Mouse (Mus musculus) CH12.LX (cell line): ENCODE measurements around the gene Best1. TPM values are rescaled to one million over a fixed set of nuclear protein-coding genes. Genes with fewer than 3 reads are reported as not detected.

ENCODE experiments used
- DNase-seq: peaks from one replicate; pipeline ENCODE4 v3.0.0-alpha.2; 2013; ENCODE audit errors: extremely low read depth
- H3K27ac ChIP-seq: 2 replicates; pipeline ENCODE4 v1.5.1; 2012; ENCODE audit warnings: low read depth, mild to moderate bottlenecking, control low read depth, moderate library complexity; ENCODE audit not compliant: insufficient read depth
- H3K27me3 ChIP-seq: replicated peaks from 2 replicates; pipeline ENCODE3; 2012; ENCODE audit warnings: inconsistent platforms
- H3K36me3 ChIP-seq, 2 experiments: replicated peaks in 1 of 2; 2 replicates each; pipeline versions ENCODE3 to v1.6.1; 2012; ENCODE audit warnings: inconsistent platforms in 1 of 2, low read length in 1 of 2, mild to moderate bottlenecking in 1 of 2, mixed read lengths in 1 of 2, moderate library complexity in 1 of 2; ENCODE audit not compliant: control insufficient read depth in 1 of 2, insufficient read depth in 1 of 2
- H3K4me1 ChIP-seq, 2 experiments: 2 replicates each; pipeline ENCODE4 v1.6.1; 2012; ENCODE audit warnings: inconsistent platforms in 1 of 2, moderate library complexity in 1 of 2; ENCODE audit not compliant: insufficient read depth in 2 of 2, control insufficient read depth in 1 of 2
- H3K4me2 ChIP-seq: 2 replicates; pipeline ENCODE4 v1.6.1; 2012; ENCODE audit warnings: low read depth, mild to moderate bottlenecking, control low read depth; ENCODE audit not compliant: poor library complexity, insufficient read depth, severe bottlenecking
- H3K4me3 ChIP-seq, 3 experiments: fragments of 150-350 bp in 1 of 3; sonication (generic) in 1 of 3; replicated peaks in 1 of 3; 2 replicates each; pipeline versions ENCODE3 to v1.5.1; 2011 to 2012; ENCODE audit warnings: low read depth in 2 of 3, low read length in 2 of 3, mild to moderate bottlenecking in 2 of 3, moderate library complexity in 2 of 3, control low read depth in 1 of 3, improper control_type of control experiment in 1 of 3, inconsistent platforms in 1 of 3, mixed read lengths in 1 of 3; ENCODE audit not compliant: poor library complexity in 1 of 3
- H3K79me2 ChIP-seq: replicated peaks from 2 replicates; pipeline ENCODE4 v1.6.1; 2012; ENCODE audit warnings: mild to moderate bottlenecking, moderate library complexity; ENCODE audit not compliant: control insufficient read depth, poor library complexity, insufficient read depth, severe bottlenecking; ENCODE audit errors: extremely low read depth
- H3K9ac ChIP-seq: 2 replicates; pipeline ENCODE4 v1.6.1; 2012; ENCODE audit warnings: low read depth, mild to moderate bottlenecking, control low read depth, moderate library complexity; ENCODE audit not compliant: insufficient read depth
- H3K9me3 ChIP-seq: replicated peaks from 2 replicates; pipeline ENCODE3; 2012; ENCODE audit warnings: low read length, inconsistent platforms, mixed read lengths
- CHD1 ChIP-seq: IDR thresholded peaks from 2 replicates; pipeline ENCODE4 v1.6.1; 2012; ENCODE audit warnings: low read depth, low read length, improper control_type of control experiment, inconsistent platforms
- CHD2 ChIP-seq: IDR thresholded peaks from 2 replicates; pipeline ENCODE4 v1.6.1; 2011; ENCODE audit warnings: low read length, improper control_type of control experiment
- CTCF ChIP-seq, 2 experiments: IDR thresholded peaks in 1 of 2; conservative IDR thresholded peaks in 1 of 2; 2 replicates each; pipeline ENCODE4 v1.5.1; 2011 to 2012; ENCODE audit warnings: low read depth in 2 of 2, low read length in 2 of 2, improper control_type of control experiment in 1 of 2, inconsistent platforms in 1 of 2, mild to moderate bottlenecking in 1 of 2, moderate library complexity in 1 of 2
- E2F4 ChIP-seq: IDR thresholded peaks from 2 replicates; pipeline ENCODE4 v1.6.1; 2011; ENCODE audit warnings: low read depth, low read length, improper control_type of control experiment; ENCODE audit not compliant: insufficient replicate concordance
- ELF1 ChIP-seq: IDR thresholded peaks from 2 replicates; pipeline ENCODE4 v1.6.1; 2014; ENCODE audit warnings: low read depth, mild to moderate bottlenecking, inconsistent platforms, low read length, improper control_type of control experiment
- EP300 ChIP-seq: IDR thresholded peaks from 2 replicates; pipeline ENCODE4 v1.6.1; 2011; ENCODE audit warnings: low read length, improper control_type of control experiment
- ETS1 ChIP-seq: conservative IDR thresholded peaks from 2 replicates; pipeline ENCODE4 v1.6.1; 2012; ENCODE audit warnings: low read depth, mild to moderate bottlenecking, inconsistent platforms, low read length, improper control_type of control experiment, moderate library complexity
- GABPA ChIP-seq: IDR thresholded peaks from 2 replicates; pipeline ENCODE4 v1.6.1; 2012; ENCODE audit warnings: low read depth, low read length, improper control_type of control experiment, inconsistent platforms; ENCODE audit not compliant: insufficient replicate concordance
- HCFC1 ChIP-seq: IDR thresholded peaks from 2 replicates; pipeline ENCODE4 v1.6.1; 2012; ENCODE audit warnings: low read depth, mild to moderate bottlenecking, inconsistent platforms, low read length, improper control_type of control experiment
- IRF4 ChIP-seq: IDR thresholded peaks from 2 replicates; pipeline ENCODE4 v1.6.1; 2014; ENCODE audit warnings: low read depth, mild to moderate bottlenecking, inconsistent platforms, low read length, improper control_type of control experiment
- JUN ChIP-seq: IDR thresholded peaks from 2 replicates; pipeline ENCODE4 v1.6.1; 2011; ENCODE audit warnings: low read depth, mild to moderate bottlenecking, low read length, improper control_type of control experiment, moderate library complexity; ENCODE audit not compliant: insufficient read depth
- MAFK ChIP-seq: IDR thresholded peaks from 2 replicates; pipeline ENCODE4 v1.6.1; 2011; ENCODE audit warnings: low read length, improper control_type of control experiment; ENCODE audit not compliant: insufficient replicate concordance
- MAX ChIP-seq: IDR thresholded peaks from 2 replicates; pipeline ENCODE4 v1.6.1; 2011; ENCODE audit warnings: low read length, improper control_type of control experiment
- MAZ ChIP-seq: IDR thresholded peaks from 2 replicates; pipeline ENCODE4 v1.6.1; 2012; ENCODE audit warnings: low read depth, mild to moderate bottlenecking, inconsistent platforms, low read length, improper control_type of control experiment, moderate library complexity
- MEF2A ChIP-seq: IDR thresholded peaks from 2 replicates; pipeline ENCODE4 v1.6.1; 2014; ENCODE audit warnings: low read depth, mild to moderate bottlenecking, inconsistent platforms, low read length, improper control_type of control experiment, borderline replicate concordance
- MYC ChIP-seq: IDR thresholded peaks from 2 replicates; pipeline ENCODE4 v1.6.1; 2011; ENCODE audit warnings: low read depth, mild to moderate bottlenecking, improper control_type of control experiment, low read length
- NRF1 ChIP-seq: IDR thresholded peaks from 2 replicates; pipeline ENCODE4 v1.6.1; 2014; ENCODE audit warnings: low read depth, mild to moderate bottlenecking, inconsistent platforms, low read length, improper control_type of control experiment, moderate library complexity
- PAX5 ChIP-seq: IDR thresholded peaks from 2 replicates; pipeline ENCODE4 v1.6.1; 2012; ENCODE audit warnings: low read length, inconsistent platforms, mixed read lengths
- POLR2A ChIP-seq: IDR thresholded peaks from 2 replicates; pipeline ENCODE4 v1.6.1; 2011; ENCODE audit warnings: low read depth, mild to moderate bottlenecking, improper control_type of control experiment, low read length
- RAD21 ChIP-seq: IDR thresholded peaks from 2 replicates; pipeline ENCODE4 v1.6.1; 2011; ENCODE audit warnings: low read depth, mild to moderate bottlenecking, low read length, improper control_type of control experiment, moderate library complexity
- SIN3A ChIP-seq: IDR thresholded peaks from 2 replicates; pipeline ENCODE4 v1.6.1; 2012; ENCODE audit warnings: low read length, improper control_type of control experiment, inconsistent platforms
- TCF12 ChIP-seq: IDR thresholded peaks from 2 replicates; pipeline ENCODE4 v1.6.1; 2014; ENCODE audit warnings: low read depth, mild to moderate bottlenecking, inconsistent platforms, low read length, improper control_type of control experiment
- USF1 ChIP-seq: IDR thresholded peaks from 2 replicates; pipeline ENCODE4 v1.6.1; 2014; ENCODE audit warnings: low read depth, mild to moderate bottlenecking, inconsistent platforms, low read length, improper control_type of control experiment
- ZC3H11A ChIP-seq: IDR thresholded peaks from 2 replicates; pipeline ENCODE4 v1.6.1; 2012; ENCODE audit warnings: low read depth, mild to moderate bottlenecking, inconsistent platforms, low read length, improper control_type of control experiment
- ZKSCAN1 ChIP-seq: IDR thresholded peaks from 2 replicates; pipeline ENCODE4 v1.6.1; 2012; ENCODE audit warnings: low read depth, inconsistent platforms, low read length, improper control_type of control experiment, borderline replicate concordance
- dilution Hi-C: fragments of 300-500 bp; cut with MboI; formaldehyde crosslinking; loops from 2 replicates; pipeline ENCODE4 v1.14.3; 2020; ENCODE audit warnings: low sequenced_read_pairs; ENCODE audit not compliant: extremely low pct_unique_long_range_greater_than_20kb, extremely low pct_ligation_motif_present
- in situ Hi-C: fragments of 300-500 bp; cut with MboI; formaldehyde crosslinking; loops from 3 replicates; pipeline ENCODE4 v1.14.3; 2019; ENCODE audit warnings: low sequenced_read_pairs, low pct_ligation_motif_present, low pct_unique_long_range_greater_than_20kb, mixed read lengths
- polyA plus RNA-seq: library from polyadenylated mRNA; unstranded; fragments of >175 nt; gene quantifications from 2 replicates; pipeline ENCODE4 v1.2.1, GENCODE M21; 2012; ENCODE audit warnings: low read depth; ENCODE audit not compliant: insufficient read length
- total RNA-seq, 2 experiments: library from RNA; depleted of rRNA; stranded (reverse); fragments of 300-350 nt in 1 of 2; fragments of >200 nt in 1 of 2; gene quantifications; 2 replicates each; pipeline ENCODE4 v1.2.3; 2012 to 2014

Gene Best1
- total and polyA plus RNA-seq, 3 experiments, result 0.13 TPM; not detected in 2

- dilution Hi-C loops, result no loop called here
These were observed 63.1 kb downstream of the Best1 start for GRCm38 (mm10) chr19:9938156-9938823.

GRCm38 (mm10) chr19:9937428-9937827, 64.0 kb downstream of the Best1 start:
- Histone ChIP-seq H3K36me3 (no peaks in the 10 kb centered on the region), H3K9ac (peak overlapping the region; percentile 70; the same call in 1 of the 2 replicates), H3K27me3 (no peaks in the 10 kb centered on the region), H3K27ac (peak overlapping the region; percentile 53; the same call in 1 of the 2 replicates), H3K4me2 (peak overlapping the region; percentile 84), H3K4me3 (peak overlapping the region in 1 of 3 experiments; percentile 52), H3K9me3 (no peaks in the 10 kb centered on the region), H3K79me2 (no peaks in the 10 kb centered on the region), H3K4me1 (peaks cover 29 to 79% of the 10 kb centered on the region in 2 experiments)
- no peak for TF ChIP-seq MAZ
- no peak for TF ChIP-seq EP300
- TF ChIP-seq GABPA, result no peak
- no peak for TF ChIP-seq MAX
- TF ChIP-seq E2F4, result no peak
- no peak for TF ChIP-seq ZC3H11A
- TF ChIP-seq NRF1, result no peak
- no peak for TF ChIP-seq MYC
- no peak for TF ChIP-seq HCFC1
- no peak for TF ChIP-seq IRF4
- TF ChIP-seq PAX5, result no peak
- TF ChIP-seq ZKSCAN1, result no peak
- TF ChIP-seq MAFK, result no peak
- no peak for TF ChIP-seq JUN
- TF ChIP-seq SIN3A, result no peak
- no peak for TF ChIP-seq CHD2
- TF ChIP-seq MEF2A, result no peak
- no peak for TF ChIP-seq RAD21
- no peak for TF ChIP-seq USF1
- no peak for DNase-seq
- in situ Hi-C loops, result no loop called here
- dilution Hi-C loops, result no loop called here

More at GRCm38 (mm10) chr19:9938156-9938823, 63.1 kb downstream of the Best1 start:
- Histone ChIP-seq H3K9ac (peak overlapping the region; percentile 70), H3K36me3 (no peaks in the 10 kb centered on the region), H3K9me3 (no peaks in the 10 kb centered on the region), H3K4me1 (peaks cover 37 to 88% of the 10 kb centered on the region in 2 experiments), H3K27ac (peak overlapping the region; percentile 97), H3K4me2 (peak overlapping the region; percentile 84), H3K79me2 (no peaks in the 10 kb centered on the region), H3K4me3 (peak overlapping the region; percentile 11 to 55 (median 52)), H3K27me3 (no peaks in the 10 kb centered on the region)
- in situ Hi-C loops, result no loop called here
- DNase-seq, result peak; percentile 62
- no peak for TF ChIP-seq CTCF (conservative IDR thresholded peaks at IDR 0.05 in 1 of 2, IDR thresholded peaks at IDR 0.05 in 1 of 2; ENCODE audit: low read depth in 2 of 2, low read length in 2 of 2)
- TF ChIP-seq ELF1, result 0 out of 2 replicates have a peak, but pooled peaks have one; percentile 2
- peak; percentile 17; the same call in 1 of the 2 replicates for TF ChIP-seq ETS1
- 0 out of 2 replicates have a peak, but pooled peaks have one; percentile 1 for TF ChIP-seq NRF1
- TF ChIP-seq CHD2, result no peak
- TF ChIP-seq POLR2A, result peak; percentile 42
- peak; percentile 25; the same call in 1 of the 2 replicates for TF ChIP-seq TCF12
- TF ChIP-seq CHD1, result no peak
